Comparison of ENCODE assay signal across 21 mouse cellular contexts in the genomic region with DNA sequence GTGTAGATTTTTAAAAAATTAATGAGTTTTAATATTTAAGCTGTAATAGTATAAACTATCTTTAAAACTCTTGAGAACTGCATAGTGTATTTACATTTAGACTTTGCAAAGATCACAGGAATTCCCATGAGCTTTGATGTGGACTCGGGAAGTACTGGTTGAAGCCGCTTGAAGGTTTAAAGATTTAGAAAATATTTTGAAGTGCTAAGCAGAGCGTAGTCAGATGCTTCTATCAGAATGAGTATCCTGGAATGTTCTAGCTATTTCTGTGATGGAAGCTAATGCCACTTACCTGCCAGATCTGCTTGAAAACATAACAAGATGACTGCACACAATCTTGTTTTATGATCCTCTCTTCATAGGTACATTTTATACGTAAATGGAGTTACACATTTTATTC. TPM values are rescaled to one million over a fixed set of nuclear protein-coding genes. Genes with fewer than 3 reads are reported as not detected.
DNase-seq lines count a peak whose midpoint lies in the region; ATAC-seq and TF ChIP-seq lines count a peak whose summit lies in the region.
"Had no signal": no experiment of that assay in that cellular context is flagged by ENCODE, and none has a peak within 500 bp of the region (broad histone marks: within the 10 kb centered on the region; RNA-seq: fewer than 3 reads in every experiment).

No protein-coding gene starts in this region.

- H3K27me3 ChIP-seq in lung, embryonic 14.5 days (ENCODE audit: insufficient read depth, low read length) = no peaks in the 10 kb centered on the region
- H3K27me3 ChIP-seq in lung, embryonic 15.5 days = no peaks in the 10 kb centered on the region
- no peaks in the 10 kb centered on the region for H3K27me3 ChIP-seq in lung, postnatal 0 days (replicated peaks; ENCODE audit: insufficient read depth, low read length)
- H3K27me3 ChIP-seq: CH12.LX, Patski had no signal

- TF ChIP-seq CTCF in lung, embryonic 14.5 days (IDR thresholded peaks at IDR 0.05; ENCODE audit: low read depth) = no peak
- no peak for TF ChIP-seq CTCF in lung, postnatal 0 days (IDR thresholded peaks at IDR 0.05)

- no peak overlapping the region for H3K9ac ChIP-seq in lung, embryonic 14.5 days
- H3K9ac ChIP-seq in lung, embryonic 15.5 days = no peak overlapping the region
- no peak overlapping the region for H3K9ac ChIP-seq in lung, postnatal 0 days (replicated peaks; ENCODE audit: low read depth)

- WGBS in lung, embryonic 14.5 days = 60% methylated on average over 4 of the region's 4 CpGs
- 51% methylated on average over 4 of the region's 4 CpGs for WGBS in lung, embryonic 15.5 days
- 39% methylated on average over 4 of the region's 4 CpGs for WGBS in lung, postnatal 0 days

- ATAC-seq in lung, embryonic 14.5 days (ENCODE audit: insufficient read depth) = 0 out of 2 replicates have a peak, but pooled peaks have one; percentile 35
- ATAC-seq in lung, embryonic 15.5 days (ENCODE audit: borderline replicate concordance, extremely low read depth, low FRiP score, low TSS enrichment) = no peak
- peak; percentile 70 for ATAC-seq in lung, postnatal 0 days
- ATAC-seq: activated CD4-positive, CD25-positive, alpha-beta regulatory T cell, adult 4 months; CD4-positive, CD25-positive, alpha-beta regulatory T cell, adult 4 months; Patski had no signal

- no peak overlapping the region for H3K27ac ChIP-seq in lung, embryonic 14.5 days (ENCODE audit: low read depth)
- peak overlapping the region; percentile 22; the same call in 1 of the 2 replicates for H3K27ac ChIP-seq in lung, embryonic 15.5 days
- H3K27ac ChIP-seq in lung, postnatal 0 days (ENCODE audit: low read length) = peak overlapping the region; percentile 20; the same call in 1 of the 2 replicates

- H3K9me3 ChIP-seq in lung, embryonic 14.5 days (ENCODE audit: low read depth, low read length) = no peaks in the 10 kb centered on the region
- no peaks in the 10 kb centered on the region for H3K9me3 ChIP-seq in lung, embryonic 15.5 days
- no peaks in the 10 kb centered on the region for H3K9me3 ChIP-seq in lung, postnatal 0 days (ENCODE audit: low read length)
- H3K9me3 ChIP-seq: G1E had no signal

- peak; percentile 12 for DNase-seq in lung, embryonic 14.5 days
- DNase-seq in lung, adult 18-20 months = no peak
- no peak for DNase-seq in lung, postnatal 14 days
- DNase-seq in lung, postnatal 0 days (ENCODE audit: low spot score) = peak; percentile 56
- no peak for DNase-seq in lung, postnatal 4 days
- DNase-seq: adrenal gland, adult 2 months; adrenal gland, adult 8-10 months; adrenal gland, postnatal 10 days; adrenal gland, postnatal 14 days; adrenal gland, postnatal 25 days; adrenal gland, postnatal 36 days; B cell, adult 2 months; cerebellum, adult 11 months; cerebellum, adult 11-12 months; cerebellum, adult 18-20 months had no signal

- TF ChIP-seq EP300 in lung, postnatal 0 days (IDR thresholded peaks at IDR 0.05) = peak; percentile 74

- peaks cover 51% of the 10 kb centered on the region; the same call in 1 of the 2 replicates for H3K36me3 ChIP-seq in lung, embryonic 14.5 days (ENCODE audit: insufficient read depth)
- peaks cover 21% of the 10 kb centered on the region for H3K36me3 ChIP-seq in lung, embryonic 15.5 days
- peaks cover 27% of the 10 kb centered on the region; the same call in 1 of the 2 replicates for H3K36me3 ChIP-seq in lung, postnatal 0 days (ENCODE audit: insufficient read depth, low read length)

- no peaks in the 10 kb centered on the region for H3K4me1 ChIP-seq in lung, embryonic 14.5 days (ENCODE audit: insufficient read depth)
- 0 out of 2 replicates have a peak, but pooled peaks cover 3% of the 10 kb centered on the region for H3K4me1 ChIP-seq in lung, embryonic 15.5 days
- no peaks in the 10 kb centered on the region for H3K4me1 ChIP-seq in lung, postnatal 0 days (ENCODE audit: insufficient read depth, low read depth, low read length)

- H3K4me2 ChIP-seq in lung, embryonic 14.5 days = no peak overlapping the region
- no peak overlapping the region for H3K4me2 ChIP-seq in lung, embryonic 15.5 days
- H3K4me2 ChIP-seq in lung, postnatal 0 days (replicated peaks; ENCODE audit: low read depth, low read length) = no peak overlapping the region

- H3K4me3 ChIP-seq in lung, embryonic 14.5 days (ENCODE audit: low read depth, low read length) = no peak overlapping the region
- no peak overlapping the region for H3K4me3 ChIP-seq in lung, embryonic 15.5 days
- no peak overlapping the region for H3K4me3 ChIP-seq in lung, postnatal 0 days (ENCODE audit: low read depth, low read length)

RNA-seq across cellular contexts. Expression of a gene that starts 28.1 kb away (rescaled TPM):
- 24.5 and 25.1 TPM in 2 replicates for polyA plus RNA-seq in lung, embryonic 14.5 days (2014; fragmentation: Nextera tagmentation; extraction: Ambion mirVana)
- 20.4 and 20.8 TPM in 2 replicates for polyA plus RNA-seq in lung, embryonic 15.5 days (2015; fragmentation: Nextera tagmentation; extraction: Ambion mirVana)
- polyA plus RNA-seq in lung, postnatal 0 days (2015; fragmentation: Nextera tagmentation; extraction: Ambion mirVana) = 16.4 and 17.6 TPM in 2 replicates

Comparison
In these comparisons a context has a peak if more than half of its experiments do, and no peak if none do; other contexts are left out.
1. DNase-seq: peak in lung, embryonic 14.5 days (single experiment) and lung, postnatal 0 days (single experiment); none in lung, adult 18-20 months (0 of 2), lung, postnatal 14 days (single experiment) and lung, postnatal 4 days (0 of 2).